Mouse (Mus musculus) lung, adult 2 months (tissue): ENCODE results near the gene Akap12. TPM values are rescaled to one million over a fixed set of nuclear protein-coding genes. Genes with fewer than 3 reads are reported as not detected.
A peak's percentile ranks its signal among the peaks of the same experiment; 100 is the strongest.

ENCODE experiments used
- DNase-seq: peaks from one replicate; pipeline ENCODE4 v3.0.0; 2022
- H3K4me1 ChIP-seq: fragments of 200-500 bp; 2 replicates; pipeline ENCODE4 v1.6.1; 2011; ENCODE audit warnings: low read length; ENCODE audit not compliant: control insufficient read depth, insufficient read depth
- H3K4me3 ChIP-seq: fragments of 200-500 bp; replicated peaks from 2 replicates; pipeline ENCODE3; 2011; ENCODE audit warnings: low read depth, mild to moderate bottlenecking, control low read depth, low read length; ENCODE audit errors: extremely low read depth
- CTCF ChIP-seq: fragments of 200-500 bp; IDR thresholded peaks from 2 replicates; pipeline ENCODE4 v1.5.1; 2011; ENCODE audit warnings: mild to moderate bottlenecking, low read length, control low read depth; ENCODE audit not compliant: insufficient read depth
- POLR2A ChIP-seq: fragments of 200-500 bp; IDR thresholded peaks from 2 replicates; pipeline ENCODE4 v1.6.1; 2011; ENCODE audit warnings: low read depth, mild to moderate bottlenecking, control low read depth, low read length, borderline replicate concordance; ENCODE audit errors: extremely low read depth
- WGBS: fragments of 180-500 bp; shearing (Covaris S2); methylation state at CpG from one replicate; pipeline ENCODE4 v1.1.7; 2018; 5-methylcytosine and 5-hydroxymethylcytosine counted together
- polyA plus RNA-seq: library from polyadenylated mRNA; depleted of rRNA; stranded (reverse); fragments of >200 nt; gene quantifications from 2 replicates; pipeline ENCODE4 v1.2.3, GENCODE M21; 2012; rRNA removed

The Akap12 gene
- 18.2 and 26.9 TPM in 2 replicates for polyA plus RNA-seq

DNA sequence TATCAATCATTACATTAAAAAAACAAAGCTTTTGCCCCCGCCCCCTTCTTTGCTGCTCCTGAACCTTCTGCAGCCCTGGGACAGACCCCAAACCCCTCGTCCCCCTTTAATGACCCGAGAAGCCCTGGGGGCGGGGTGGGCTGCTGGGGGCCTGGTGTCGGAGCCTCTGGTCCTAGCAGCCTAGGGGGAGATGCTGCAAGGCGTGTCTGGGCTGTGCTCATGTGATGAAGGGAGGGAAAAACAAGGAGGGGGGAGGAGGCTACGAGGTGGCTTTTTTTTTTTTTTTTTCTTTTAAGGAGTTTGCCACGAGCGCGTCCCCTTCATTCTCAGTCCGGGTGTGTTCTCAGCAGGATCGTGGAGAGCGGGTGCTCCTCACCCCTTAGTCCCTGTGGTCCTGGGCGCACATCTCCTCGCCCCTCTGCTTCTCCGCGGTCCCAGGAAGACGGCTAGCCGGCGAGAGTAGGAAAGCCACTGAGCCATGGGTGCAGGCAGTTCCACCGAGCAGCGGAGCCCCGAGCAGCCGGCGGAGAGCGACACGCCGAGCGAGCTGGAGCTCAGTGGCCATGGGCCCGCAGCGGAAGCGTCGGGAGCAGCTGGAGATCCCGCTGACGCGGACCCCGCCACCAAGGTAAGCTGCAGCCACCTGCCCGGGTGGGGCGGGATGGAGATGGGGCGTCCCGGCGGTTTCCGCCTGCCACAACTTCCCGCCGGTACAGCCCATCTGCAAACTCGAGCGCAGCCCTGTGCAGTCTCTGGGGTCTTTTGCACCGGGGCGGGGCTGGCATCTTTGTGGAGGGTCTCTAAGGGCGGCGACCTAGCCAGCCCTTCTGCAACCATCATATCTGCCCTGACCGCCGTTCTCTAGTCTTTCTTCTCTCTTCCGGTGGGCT is at the start of gene Akap12:
Gene Akap12 (plus strand): TSS at position 340 of the 890 bp plus-strand sequence.
- TF ChIP-seq POLR2A = peak; percentile 50; the same call in 1 of the 2 replicates
- TF ChIP-seq CTCF = no peak
- 3% methylated on average over 49 of the region's 54 CpGs for WGBS
- DNase-seq = peak; percentile 25
- Histone ChIP-seq H3K4me3 (peak within 1 kb of the TSS; percentile 82), H3K4me1 (no peaks in the 10 kb centered on the region; the same call in 1 of the 2 replicates)

DNA sequence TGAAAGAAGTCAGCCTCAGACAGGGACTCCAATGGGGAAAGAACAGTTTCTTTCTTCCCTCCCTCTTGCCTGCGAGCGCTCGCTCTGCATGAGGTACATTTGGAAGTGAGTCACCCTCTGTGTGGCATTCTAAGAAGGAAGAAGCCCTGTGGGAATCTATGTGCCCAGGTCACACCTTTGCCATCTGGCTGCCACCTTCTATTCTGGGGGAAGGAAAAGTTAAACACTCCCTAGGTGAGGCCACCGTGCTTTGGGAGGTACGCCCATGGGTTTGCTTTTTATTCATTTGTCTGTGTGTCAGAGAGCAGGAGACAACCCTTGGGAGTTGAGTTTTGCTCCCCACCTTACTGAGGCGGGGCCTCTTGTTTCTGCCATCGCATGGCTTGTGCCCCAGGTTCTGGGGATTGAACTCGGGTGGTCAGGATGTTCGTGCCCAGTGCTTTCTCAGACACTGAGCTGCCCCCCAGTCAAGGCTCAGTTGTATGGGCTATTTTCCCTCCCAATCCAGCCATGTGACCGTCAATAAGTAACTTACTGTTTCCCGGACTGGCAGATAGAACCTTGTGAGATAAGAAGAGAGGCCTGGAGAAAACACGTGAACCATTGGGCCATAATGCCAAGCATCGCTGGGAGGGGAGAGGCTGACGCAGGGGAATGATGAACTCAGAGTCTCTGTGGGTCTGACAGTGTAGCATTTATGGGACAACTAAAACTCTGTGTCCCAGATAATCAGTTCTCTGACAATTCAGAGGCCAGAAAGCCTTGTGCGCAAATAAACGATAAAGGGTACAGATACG is 35.4 kb upstream of the Akap12 start:
- TF ChIP-seq POLR2A = no peak

DNA sequence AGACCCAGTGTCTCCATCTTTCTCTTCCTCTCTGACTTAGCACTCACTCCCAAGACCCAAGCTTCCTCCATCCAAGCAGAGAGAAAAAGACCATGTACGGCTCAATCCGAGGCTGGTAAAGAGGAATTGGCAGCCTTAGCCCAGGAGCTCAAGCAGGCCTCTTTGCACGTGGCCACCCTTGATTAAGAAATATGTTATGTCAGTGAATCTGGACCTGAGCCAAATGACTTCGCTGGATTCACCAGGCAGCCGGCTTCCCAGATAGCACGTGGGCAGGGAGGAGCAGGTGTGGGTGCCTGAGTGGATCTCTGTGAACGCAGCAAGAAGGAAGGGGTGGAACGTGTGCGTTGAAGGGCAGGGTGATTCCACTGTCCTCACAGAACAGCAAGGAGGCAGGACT is 33.1 kb upstream of the Akap12 start:
- 21% methylated on average over 9 of the region's 9 CpGs for WGBS

More for the DNA sequence above, 35.4 kb upstream of the Akap12 start:
- DNase-seq = no peak
- no peaks in the 10 kb centered on the region for H3K4me1 ChIP-seq
- no peak overlapping the region for H3K4me3 ChIP-seq
- WGBS = 87% methylated on average over 17 of the region's 17 CpGs

DNA sequence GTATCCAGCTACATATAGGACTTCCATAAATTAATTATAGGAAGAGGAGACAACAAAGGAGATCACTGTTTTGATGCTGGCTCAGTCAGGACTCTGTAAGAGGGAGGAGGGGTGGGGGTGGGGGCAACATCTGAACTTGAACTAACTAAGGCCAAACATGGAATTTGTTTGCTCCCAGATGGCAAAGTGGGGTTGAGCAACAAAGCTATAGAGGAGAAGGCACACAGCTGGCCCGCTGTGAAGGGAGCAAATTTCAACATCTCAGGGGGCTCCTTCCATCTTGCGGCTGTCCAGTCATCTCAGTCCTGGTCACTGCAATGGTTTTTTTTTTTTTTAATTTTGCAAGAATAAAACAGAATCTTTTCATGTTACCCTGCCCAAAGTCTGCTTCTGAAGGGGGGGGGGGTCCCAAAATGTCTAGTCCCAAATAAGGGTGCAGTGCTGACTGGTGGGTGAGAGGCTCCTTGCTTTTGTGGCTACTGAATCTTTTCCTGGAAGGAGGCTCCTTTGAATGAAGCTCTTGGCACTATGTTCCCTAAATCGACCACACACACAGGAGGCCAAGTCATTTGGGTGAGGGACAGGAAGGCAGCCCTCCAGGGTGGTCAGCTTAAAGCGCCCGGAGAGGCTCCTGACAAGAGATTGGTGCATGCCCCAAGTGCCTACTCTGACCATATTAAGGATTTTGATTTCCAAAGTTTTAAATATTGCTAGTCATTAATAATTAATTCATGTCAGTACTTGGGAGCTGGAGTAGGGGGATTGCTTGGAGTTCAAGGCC is 26.2 kb upstream of the Akap12 start:
- WGBS = 62% methylated on average over 5 of the region's 5 CpGs

More for the DNA sequence above, 33.1 kb upstream of the Akap12 start:
- Histone ChIP-seq H3K4me1 (no peaks in the 10 kb centered on the region), H3K4me3 (no peak overlapping the region)
- TF ChIP-seq CTCF = no peak
- TF ChIP-seq POLR2A = no peak
- no peak for DNase-seq

DNA sequence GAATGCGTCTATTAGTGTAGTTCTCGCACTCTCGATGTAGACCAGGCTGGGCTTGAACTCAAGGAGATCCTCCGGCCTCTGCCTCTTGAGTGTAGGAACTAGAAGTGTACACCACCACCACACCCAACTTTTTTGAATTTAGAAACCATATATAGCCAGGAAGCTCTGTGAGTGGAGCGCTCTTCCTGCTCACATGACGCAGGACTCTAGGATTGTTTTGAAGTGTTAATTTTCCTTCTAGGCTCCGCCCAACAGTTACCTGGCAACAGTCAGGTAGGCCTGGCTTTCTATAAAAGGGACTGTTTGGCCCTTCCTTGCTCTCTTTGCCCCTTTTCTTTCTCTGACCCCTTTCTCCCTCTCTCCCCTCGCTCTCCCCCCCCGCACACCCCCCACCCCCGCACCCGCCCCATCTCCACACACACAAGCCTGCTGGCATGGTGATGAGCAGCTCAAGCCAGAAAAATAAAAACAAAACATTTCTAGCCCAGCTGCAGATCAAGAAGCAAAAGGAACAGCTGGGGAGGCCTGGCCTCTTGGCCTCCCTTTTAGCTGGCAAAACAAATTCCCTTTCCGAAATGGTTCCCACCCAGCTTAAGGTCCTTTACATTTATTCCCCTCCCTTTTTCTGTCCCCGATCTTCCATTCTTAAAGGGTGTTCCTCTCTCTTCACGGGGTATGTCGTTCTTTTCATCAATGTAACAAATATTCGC is 22.4 kb upstream of the Akap12 start:
- Histone ChIP-seq H3K4me3 (no peak overlapping the region), H3K4me1 (no peaks in the 10 kb centered on the region)
- TF ChIP-seq POLR2A = no peak
- no peak for DNase-seq
- 74% methylated on average over 16 of the region's 16 CpGs for whole genome bisulfite sequencing

More for the DNA sequence above, 26.2 kb upstream of the Akap12 start:
- Histone ChIP-seq H3K4me1 (no peaks in the 10 kb centered on the region), H3K4me3 (no peak overlapping the region)
- no peak for DNase-seq
- TF ChIP-seq POLR2A (no peak), CTCF (no peak)

DNA sequence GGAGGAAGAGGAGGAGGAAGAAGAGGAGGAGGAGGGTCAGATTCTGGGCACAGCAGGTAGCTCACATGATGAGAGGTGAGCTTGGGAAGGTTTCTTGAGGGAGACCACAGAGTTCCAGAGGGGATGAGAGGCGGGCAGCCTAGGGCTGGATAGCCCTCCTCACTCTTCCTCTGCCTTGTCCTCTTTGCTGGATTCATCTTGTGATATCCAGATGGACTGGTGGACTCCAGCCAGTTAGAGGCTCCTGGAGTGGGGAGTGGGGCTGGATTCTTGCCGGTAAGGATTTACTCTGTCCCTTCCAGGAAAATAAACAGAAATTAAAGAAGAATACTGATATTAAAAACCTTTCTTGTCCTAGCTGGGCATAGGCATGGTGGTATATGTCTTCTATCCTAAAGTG is 20.4 kb upstream of the Akap12 start:
- no peak for DNase-seq
- TF ChIP-seq POLR2A (no peak), CTCF (no peak)
- Histone ChIP-seq H3K4me3 (no peak overlapping the region), H3K4me1 (no peaks in the 10 kb centered on the region)
- 52% methylated on average over 2 of the region's 2 CpGs for WGBS

DNA sequence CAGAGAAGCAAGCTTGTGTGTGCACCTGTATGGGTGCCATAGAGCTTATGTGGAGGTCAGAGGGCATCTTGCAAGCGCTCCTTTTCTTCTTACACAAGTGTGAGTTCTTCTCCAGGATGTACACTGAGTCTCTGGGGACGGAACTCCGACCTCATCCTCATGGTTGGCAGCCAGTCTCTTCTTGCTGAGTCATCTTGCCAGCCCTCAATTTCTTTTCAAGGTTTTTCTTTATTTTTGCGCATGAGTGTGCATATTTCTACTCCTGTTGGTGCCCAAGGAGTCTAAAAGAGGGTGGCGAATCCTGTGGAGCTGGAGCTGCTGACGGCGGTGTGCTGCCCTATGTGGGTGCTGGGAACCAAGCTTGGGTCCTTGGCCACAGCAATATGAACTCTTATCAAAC is 19.8 kb upstream of the Akap12 start:
- TF ChIP-seq POLR2A (no peak), CTCF (no peak)
- WGBS = 78% methylated on average over 7 of the region's 7 CpGs
- Histone ChIP-seq H3K4me3 (no peak overlapping the region), H3K4me1 (no peaks in the 10 kb centered on the region)
- no peak for DNase-seq

DNA sequence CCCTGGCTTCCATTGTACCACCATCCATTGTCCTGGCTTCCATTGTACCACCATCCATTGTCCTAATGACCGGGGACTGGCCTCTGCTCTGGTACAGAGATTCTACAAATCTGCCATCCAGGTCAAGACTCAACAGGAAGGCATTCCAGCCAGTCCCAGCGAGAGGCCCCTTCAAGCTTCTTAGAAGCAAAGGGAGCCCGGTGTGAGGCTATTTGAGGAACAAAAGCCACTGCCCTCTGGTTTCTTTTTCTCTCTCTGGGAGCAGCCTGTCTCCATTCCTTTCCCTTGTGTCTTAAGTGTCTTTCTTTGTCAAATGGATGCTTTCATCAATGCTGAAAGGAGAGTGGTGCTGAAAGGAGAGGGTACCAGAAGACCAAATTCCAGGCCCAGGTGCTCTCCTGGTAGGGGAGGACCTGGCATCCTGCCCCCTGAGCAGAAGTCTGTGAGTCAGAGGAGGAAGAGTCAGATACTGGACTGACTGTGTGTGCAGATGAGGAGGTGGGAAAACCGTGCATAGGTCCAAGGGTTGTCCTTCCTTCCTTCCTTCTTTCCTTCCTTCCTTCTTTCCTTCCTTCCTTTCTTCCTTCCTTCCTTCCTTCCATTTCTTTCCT is 16.8 kb upstream of the Akap12 start:
- WGBS = 40% methylated on average over 4 of the region's 4 CpGs
- Histone ChIP-seq H3K4me3 (no peak overlapping the region), H3K4me1 (no peaks in the 10 kb centered on the region)
- TF ChIP-seq CTCF (no peak), POLR2A (no peak)
- DNase-seq = no peak
